Mouse (Mus musculus) spleen, adult 2 months (tissue): ENCODE measurements at regions not wholly inside any gene's neighbourhood (a gene's known extent, or its start where the extent isn't known, plus 50 kb on each side); places are given as distances from the start of the nearest gene placed in this dataset.

Experiments
- CTCF ChIP-seq: fragments of 200-500 bp; IDR thresholded peaks from 2 replicates; pipeline ENCODE4 v1.5.1; 2011; ENCODE audit warnings: mild to moderate bottlenecking, inconsistent platforms; ENCODE audit not compliant: insufficient read depth, insufficient read length, insufficient replicate concordance; ENCODE audit errors: extremely low read depth
- POLR2A ChIP-seq: fragments of 200-500 bp; IDR thresholded peaks from 2 replicates; pipeline ENCODE4 v1.6.1; 2011; ENCODE audit warnings: low read depth, low read length, inconsistent platforms

DNA sequence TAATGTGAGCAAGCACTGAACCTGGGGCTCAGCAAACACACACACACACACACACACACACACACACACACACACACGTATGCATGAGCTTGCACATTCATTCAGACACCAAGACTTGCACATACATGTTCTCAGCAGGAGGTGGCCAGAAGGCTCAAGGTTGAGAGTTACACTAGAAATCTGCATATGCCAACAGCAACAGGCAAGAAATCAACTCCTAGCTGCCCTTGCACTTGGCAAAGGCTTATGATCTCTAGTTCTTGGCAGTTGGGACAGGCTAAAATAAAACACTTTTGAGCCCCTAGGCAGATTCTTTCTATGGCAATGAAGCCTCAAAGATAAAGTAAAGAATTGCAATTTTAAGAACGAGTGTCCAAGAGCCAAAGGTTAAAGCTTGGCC lies 292.5 kb downstream of the Gm7489 start:
- TF ChIP-seq POLR2A (no peak), CTCF (no peak)
